Mouse (Mus musculus) heart, postnatal 0 days (tissue): ENCODE results near the gene Ano3.
A peak's percentile ranks its signal among the peaks of the same experiment; 100 is the strongest.

Source experiments
- CTCF ChIP-seq: IDR thresholded peaks from 2 replicates; pipeline ENCODE4 v1.5.1; 2016; ENCODE audit warnings: antibody characterized with exemption, control low read depth, low read depth
- EP300 ChIP-seq: IDR thresholded peaks from 2 replicates; pipeline ENCODE4 v1.6.1; 2016; ENCODE audit warnings: antibody characterized with exemption, low read depth

- TF ChIP-seq CTCF (peak; percentile 59), EP300 (no peak)
These were observed 31.0 kb upstream of the Ano3 start for GRCm38 (mm10) chr2:110981733-110982132.
